Mouse (Mus musculus) heart, postnatal 25 days (tissue): ENCODE data around the gene Mbl1. TPM values are rescaled to one million over a fixed set of nuclear protein-coding genes. Genes with fewer than 3 reads are reported as not detected.

ENCODE experiments used
- DNase-seq: peaks from one replicate; pipeline ENCODE4 v3.0.0; 2022; ENCODE audit warnings: low spot score
- intact Hi-C: fragments of 180-260 bp; cut with DNase I; formaldehyde crosslinking; loops from one replicate; pipeline ENCODE4 v1.15.1; 2025
- total RNA-seq, 2 experiments: library from RNA; stranded (reverse); gene quantifications; 2 replicates each; pipeline ENCODE4 v1.2.3; 2021

Mbl1 gene
- total RNA-seq = not detected

DNA sequence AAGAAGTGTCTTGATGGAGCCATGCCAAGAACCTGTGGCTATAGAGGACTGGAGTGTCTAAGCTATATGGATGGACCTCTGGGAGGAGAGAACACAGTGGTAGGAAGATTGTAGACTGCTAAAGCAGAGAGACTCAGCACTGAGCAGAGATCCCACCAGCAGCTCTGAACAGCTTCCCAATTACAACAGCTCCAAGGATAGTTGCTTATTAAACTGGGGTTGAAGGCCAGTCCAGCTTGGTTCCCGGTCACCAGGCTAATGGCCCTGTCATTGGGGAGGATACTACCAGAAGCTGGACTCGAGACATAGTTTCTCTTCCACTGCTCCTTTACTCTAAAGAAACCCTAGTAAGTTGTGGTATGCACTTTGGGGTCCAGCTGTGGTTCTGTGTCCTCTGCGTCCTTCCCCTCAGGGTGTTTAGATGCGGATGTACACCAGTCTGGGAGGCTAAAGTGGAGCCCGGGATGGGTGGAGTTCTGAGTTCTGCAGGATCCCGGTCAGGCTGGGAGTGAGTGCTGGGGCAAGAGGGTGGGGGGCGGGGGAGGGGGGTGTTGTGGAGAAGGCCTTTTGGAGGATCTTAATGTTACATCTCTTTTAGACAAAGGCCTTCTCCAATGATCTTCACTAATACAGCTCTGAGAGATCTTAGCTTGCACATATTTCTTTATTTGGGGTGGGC is at the start of gene Mbl1:
Mbl1 (plus strand) TSS at position 239 of the 679 bp plus-strand sequence.
- DNase-seq = no peak
- intact Hi-C loops = no loop called here

DNA sequence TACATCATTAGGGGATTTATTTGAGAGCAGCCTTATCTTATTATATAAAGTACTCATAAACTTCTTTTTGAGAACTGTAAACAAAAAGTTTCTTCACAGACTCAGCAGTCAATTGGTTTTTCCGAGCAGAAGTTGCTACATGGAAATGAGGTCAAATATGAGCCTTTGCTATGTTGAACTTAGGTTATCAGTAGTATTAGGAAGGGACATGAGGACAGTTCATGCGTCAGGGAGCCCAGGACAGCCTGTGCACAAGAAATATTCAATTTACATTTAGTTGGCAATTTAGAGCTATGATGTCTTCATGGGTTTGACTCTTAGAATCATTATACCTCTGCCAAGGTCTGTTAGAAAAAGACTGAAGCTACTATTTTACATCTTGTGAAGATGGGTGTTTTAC is 49.0 kb upstream of the Mbl1 start:
- no peak for DNase-seq
- intact Hi-C loops = no loop called here

DNA sequence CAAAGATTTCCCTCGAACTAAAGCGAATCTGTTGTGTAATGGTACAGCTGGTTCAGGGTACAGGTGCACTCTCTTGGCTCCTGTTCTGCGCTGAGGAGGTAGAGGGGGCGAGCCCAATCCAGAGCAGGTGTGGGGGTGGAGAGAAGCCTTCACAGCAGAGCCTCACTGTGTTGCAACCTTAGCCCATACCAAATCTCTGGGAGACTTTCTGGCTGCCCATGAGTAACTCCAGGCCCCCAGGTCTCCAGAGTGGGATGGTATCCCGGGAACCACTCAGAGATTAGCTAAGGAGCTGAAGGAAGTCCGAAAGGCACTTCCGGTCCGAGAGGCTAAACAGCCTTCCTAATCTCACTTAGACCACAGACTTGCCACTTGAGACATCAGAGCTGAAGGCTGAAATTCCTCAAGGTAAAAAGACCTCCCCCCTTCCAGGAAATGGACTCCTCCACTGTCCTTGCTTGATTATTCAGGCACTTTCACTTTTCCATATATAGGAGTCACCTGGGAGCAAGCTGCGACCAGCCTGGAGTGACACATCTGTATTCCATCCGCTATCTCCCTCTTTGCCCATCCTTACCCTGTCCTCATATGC is 46.3 kb upstream of the Mbl1 start, which contains the start of gene Mat1a:
Mat1a (plus strand) TSS at position 183 of the 592 bp plus-strand sequence.
- intact Hi-C loops = no loop called here
- DNase-seq = no peak

DNA sequence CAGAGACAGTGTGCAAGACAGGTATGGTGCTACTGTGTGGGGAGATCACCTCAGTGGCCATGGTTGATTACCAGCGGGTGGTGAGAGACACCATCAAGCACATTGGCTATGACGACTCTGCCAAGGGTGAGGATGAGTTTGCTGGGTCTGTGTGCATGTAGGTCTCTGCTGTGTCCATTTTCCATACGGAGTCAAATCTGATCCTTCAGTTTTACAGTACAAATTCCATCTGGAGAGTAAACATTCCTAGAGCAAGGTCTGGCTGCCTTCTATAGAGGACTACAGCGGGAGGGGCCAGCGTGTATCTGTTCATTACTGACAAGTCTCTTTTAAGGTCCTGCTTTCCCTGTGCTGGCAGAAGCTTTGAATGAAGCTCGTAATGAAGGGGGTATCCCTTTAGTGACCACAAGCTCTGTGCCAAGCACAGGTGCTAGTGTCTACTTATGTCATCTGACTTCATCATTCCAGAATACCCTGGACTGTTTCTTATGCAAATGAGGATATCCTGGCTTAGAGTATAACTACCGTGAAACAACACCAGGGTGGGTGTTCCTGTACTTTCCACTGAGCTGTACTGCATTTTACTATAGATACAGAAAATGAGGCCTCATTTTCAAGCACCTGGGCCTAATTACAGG is 40.1 kb upstream of the Mbl1 start:
- intact Hi-C loops = no loop called here
- no peak for DNase-seq

DNA sequence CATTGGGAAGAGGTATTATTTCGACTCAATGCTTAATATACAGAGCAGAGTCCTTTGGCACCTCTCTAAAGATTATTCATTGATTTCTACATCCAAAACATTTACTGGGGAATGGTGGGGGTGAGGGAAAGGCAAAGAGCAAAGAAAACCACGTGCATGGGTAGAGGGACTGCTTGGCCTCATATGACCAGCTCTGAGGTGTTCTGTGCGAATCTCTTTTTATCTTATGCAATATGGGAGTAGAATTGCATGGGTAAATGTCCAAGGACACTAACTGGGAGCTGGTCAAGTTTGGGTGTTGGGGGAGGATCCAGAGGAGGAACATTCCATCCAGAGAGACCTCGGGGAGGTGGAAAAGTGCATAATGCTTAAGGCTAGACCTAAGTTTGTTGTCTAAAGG is 38.3 kb upstream of the Mbl1 start:
- intact Hi-C loops = no loop called here
- no peak for DNase-seq

DNA sequence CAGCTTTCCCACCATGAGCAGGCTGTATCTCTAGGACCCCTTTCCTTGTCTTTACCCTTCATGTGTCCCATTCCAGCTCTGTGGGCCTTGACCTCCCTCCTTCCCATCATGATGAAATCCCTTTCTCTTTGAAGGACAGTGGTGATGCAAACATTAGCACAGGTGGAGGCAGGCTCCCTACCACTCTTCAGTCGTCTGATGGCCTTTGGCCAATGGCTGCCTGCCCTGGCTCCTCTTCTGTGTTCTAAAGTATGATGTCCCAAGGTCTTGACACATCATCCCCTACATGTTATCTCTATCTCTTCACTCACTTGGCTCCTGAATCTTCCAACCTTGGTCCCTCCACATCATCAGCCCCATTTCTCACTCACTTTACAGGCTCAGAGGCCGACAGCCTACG is 35.0 kb upstream of the Mbl1 start:
- no peak for DNase-seq
- intact Hi-C loops = no loop called here

DNA sequence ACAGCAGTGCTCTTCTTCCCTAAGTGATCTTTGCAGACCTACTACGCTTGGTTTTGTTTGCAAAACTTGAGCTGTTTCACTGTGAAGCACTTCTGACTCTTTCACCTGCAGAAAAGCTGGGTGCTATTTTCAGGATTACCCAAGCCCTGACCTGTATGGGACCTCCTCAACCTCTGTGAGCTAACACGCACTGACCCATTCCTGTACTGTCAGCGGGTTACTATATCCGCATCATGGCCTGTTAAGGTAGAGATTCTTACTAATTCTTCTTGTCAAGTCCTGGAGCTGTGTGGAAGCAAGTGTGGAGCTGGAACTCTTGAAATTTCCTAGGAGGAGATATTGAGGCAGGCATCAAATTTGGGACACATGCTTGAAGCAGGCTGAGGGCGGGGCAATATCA is 26.6 kb upstream of the Mbl1 start:
- DNase-seq = no peak
- intact Hi-C loops = no loop called here

DNA sequence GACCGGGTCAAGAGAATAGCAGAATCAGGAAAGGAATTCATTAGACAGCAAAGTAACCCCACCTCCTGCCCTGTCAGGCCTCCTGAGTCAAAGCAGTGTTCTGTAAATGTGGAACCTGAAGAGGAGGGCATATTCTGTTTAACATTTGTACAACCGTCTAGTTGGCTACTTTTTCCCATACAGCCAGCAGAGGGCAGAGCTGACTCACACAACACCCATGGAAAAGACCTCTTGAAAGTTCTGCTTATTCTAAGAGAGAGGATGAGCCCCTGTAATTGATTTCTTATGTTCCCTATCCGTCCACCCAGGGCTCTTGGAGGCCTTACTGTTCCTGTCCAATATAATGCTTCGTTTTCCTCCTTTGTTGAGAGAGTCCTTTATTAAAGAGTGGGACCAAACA is 23.3 kb upstream of the Mbl1 start:
- intact Hi-C loops = no loop called here
- DNase-seq = no peak

DNA sequence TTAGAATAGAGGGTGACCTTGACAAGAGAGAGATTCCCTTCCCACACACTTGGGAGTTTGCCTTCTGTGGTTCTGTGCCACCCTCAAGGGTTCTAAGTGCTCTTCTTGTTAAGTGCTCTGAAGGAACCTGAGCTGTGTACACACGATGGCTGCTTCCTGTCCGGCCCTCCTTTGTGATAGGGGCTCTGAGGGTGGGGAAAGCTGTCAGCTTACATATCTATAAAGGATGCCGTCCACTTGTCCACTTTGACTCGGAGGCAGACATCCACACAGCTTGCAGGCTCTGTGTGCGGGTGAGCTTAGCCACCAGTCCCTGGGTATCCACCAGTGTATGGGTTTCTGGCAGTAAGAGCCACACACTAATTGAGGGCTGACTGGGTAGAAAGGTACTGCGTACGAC is 19.7 kb upstream of the Mbl1 start, which contains the start of gene Sftpa1:
Sftpa1 (plus strand) TSS at position 243 of the 400 bp plus-strand sequence.
- DNase-seq = no peak
- intact Hi-C loops = loop anchor here (2.0 kb wide), 1 partner anchor 31 kb away; no protein-coding TSS in a partner anchor

DNA sequence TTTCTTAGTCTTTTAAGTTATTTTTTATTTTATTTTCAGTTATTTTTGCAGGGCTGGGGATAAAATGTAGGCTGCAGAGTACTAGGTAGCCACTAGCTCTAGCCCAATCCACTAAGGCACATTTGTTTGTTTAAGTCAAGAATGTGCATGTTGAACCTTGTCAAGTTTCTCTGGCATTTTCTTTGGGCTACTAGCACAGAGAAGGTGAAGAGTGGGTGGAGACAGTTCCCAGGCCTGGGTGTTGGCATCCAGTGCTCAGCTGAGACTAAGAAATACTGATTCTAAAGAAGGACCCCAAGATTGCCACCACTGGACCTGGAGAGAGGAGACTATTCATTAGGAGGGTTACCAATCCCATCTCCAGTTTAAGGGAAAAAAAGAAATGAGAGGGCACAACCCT is 14.3 kb upstream of the Mbl1 start:
- no peak for DNase-seq
- intact Hi-C loops = no loop called here

DNA sequence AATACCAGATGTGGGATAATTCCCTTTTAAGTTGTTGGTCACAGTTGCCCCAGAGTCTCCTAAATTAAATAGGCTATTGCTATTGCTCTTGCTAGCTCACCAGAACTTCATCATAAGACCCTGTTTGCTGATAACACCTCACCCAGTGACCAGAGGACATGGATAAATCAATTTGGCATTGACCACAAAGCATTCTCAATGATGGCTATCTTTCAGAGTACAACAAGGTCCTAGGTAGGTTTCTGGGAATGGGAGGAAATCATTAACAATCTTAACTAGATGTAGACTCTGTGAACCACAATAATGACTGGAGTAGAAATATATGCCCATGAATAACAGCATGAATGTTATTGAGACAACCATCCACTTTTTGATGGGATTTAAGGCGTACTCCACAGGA is 10.6 kb upstream of the Mbl1 start:
- no peak for DNase-seq
- intact Hi-C loops = no loop called here

DNA sequence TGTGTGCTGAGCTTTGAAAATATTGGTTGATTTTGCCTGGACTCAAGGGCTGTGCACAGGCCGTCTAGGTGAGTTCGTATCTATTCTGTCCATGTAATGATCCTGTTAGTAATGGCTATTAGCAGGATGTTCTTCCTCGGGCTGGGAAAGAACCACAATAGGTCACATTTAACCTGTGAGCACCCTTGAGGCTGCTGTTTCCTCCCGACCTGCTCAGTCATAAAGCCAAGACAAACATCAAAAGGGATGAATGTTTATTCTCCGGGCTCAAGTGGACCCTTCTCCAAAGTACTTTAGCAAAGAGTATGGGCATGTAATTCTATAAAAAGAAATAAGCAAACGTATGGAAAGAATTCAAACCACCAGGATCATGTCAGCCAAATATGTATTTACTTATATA is 5.2 kb upstream of the Mbl1 start:
- no peak for DNase-seq
- intact Hi-C loops = no loop called here

DNA sequence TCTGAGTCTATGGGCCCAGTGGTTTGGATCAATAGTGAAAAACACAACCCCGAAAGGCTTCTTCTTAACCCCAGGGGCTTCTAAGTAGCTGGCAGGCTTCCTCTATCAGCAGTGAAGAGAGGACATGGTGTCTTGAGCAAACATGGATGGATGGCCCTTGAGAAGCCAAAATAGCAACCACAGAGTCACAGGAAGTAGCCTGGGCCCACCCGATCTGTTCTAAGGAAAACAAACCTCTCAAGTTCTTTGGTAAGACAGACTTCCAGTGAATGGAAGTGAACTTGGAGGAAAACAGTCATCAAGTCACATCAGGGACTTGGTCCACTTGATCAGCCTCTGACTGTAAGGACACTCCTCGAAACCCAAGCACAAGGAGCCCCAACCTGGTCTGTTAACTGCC is 4.3 kb upstream of the Mbl1 start:
- intact Hi-C loops = no loop called here

DNA sequence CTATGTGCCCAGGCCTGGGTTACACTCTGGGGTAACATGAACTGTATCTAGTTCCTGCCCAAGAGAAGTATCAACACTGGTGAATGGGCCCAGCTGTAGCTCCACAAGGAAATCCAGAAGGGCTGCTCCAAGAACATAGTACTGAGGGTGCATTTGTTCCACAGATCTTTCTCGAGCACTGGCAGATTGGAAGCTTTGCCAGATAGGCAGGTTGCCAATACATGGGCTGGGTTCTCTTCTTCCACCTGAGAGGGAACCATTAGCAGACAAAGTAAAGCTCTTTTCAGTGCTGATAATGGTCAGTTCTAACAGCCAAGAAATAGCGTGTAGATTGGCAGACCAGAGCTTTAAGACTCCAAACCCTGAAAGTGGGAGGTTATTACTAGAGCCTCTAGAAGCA is 3.9 kb upstream of the Mbl1 start:
- DNase-seq = no peak
- intact Hi-C loops = no loop called here

More for the DNA sequence above, 4.3 kb upstream of the Mbl1 start:
- DNase-seq = no peak

DNA sequence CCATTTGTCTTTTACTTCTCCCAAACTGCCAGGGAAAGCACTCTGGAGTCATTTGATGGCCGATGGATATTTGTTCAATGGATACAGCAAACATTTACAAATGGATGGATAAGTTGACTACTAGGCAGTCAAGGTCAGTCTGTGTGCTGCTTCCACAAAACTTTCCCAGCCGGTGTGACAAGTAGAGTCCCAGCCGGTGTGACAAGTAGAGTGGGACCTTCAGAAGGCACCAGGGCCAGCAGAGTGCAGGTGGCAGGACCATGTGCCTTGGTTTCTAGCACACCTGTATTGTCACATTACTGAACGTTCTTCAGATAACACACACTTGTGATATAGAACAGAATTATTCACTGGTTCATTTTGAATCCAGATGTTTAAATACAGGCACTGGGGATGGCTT is 8.8 kb downstream of the Mbl1 start:
- no peak for DNase-seq
- intact Hi-C loops = no loop called here

DNA sequence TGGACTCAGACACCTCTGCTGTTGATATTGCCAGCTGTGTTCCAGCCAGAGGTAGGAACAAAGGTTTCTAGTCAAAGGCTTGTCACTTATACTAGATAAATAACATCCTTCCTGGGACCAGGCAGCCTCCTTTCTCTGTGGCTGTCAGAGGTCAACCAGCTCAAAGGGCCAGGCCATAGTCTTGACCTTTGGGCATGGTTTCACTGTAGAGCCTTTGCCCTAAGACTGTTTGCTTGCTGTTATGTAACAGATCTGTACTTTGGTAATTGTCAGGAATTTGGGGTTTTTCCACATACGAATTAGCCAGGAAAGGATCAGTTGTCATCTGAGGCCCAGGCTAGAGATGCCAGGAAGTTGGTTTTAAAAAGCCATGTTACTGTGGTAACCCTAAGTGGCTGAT is 9.5 kb downstream of the Mbl1 start:
- no peak for DNase-seq
- intact Hi-C loops = no loop called here

DNA sequence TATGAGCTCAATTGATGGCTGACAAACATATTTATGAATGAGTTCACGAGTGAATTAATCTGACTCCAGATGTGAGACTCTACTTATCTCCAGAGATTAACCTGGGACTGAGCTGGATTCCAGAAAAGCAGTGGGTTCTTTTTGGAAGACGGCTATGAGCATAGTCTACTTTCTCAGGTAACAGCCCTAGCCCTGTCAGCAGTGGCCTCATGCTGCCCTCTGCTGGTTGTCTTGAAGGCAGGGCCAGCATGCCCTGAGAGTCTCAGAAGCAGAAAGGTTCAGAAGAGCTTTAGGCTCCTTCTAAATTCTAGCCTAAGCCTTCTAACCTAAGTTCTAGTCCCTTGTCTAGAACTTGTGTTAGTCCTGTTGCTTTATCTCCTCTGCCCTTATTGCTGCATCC is 11.4 kb downstream of the Mbl1 start:
- intact Hi-C loops = loop anchor here (1.0 to 2.0 kb wide), 2 partner anchors 32 to 68 kb away; partner anchors contain the start of gene Sftpa1
- no peak for DNase-seq

DNA sequence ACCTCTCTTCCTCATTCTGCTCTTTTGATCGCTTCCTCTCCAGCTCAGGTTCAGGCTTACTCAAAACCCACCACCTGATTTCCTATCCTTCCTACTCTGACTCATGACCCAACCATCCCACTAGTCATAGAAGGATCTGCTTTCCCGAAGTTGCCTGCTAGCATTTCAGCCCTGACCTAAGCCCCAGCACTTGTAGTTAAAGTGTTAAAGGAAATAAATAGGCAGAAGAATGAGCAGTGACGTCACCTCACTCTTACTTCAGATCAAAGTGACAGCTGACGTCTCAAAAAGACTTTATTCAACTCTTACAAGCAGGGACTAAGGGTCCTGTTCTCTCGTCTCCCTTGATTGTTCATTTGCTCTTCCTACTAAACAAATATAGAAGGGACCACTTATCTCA is 16.0 kb downstream of the Mbl1 start:
- intact Hi-C loops = no loop called here
- no peak for DNase-seq

DNA sequence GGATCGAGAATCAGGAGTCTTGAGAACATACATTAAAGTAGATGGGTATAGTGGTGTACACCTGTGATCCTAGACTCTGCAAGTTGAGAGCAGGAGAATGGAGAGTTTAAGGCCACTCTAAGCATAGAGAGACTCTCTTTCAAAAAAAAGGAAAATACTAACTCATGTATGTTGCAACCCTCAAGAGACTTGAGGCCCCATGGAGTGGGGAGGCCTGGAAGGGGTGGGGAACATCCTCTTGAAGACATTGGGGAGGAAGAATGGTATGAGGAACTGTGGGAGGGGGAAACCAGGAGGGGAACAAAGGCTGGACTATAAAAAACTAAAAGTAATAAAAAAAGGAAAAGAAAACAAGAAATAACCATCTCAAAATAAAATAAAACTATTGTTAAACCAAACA is 17.3 kb downstream of the Mbl1 start:
- intact Hi-C loops = no loop called here
- DNase-seq = no peak

DNA sequence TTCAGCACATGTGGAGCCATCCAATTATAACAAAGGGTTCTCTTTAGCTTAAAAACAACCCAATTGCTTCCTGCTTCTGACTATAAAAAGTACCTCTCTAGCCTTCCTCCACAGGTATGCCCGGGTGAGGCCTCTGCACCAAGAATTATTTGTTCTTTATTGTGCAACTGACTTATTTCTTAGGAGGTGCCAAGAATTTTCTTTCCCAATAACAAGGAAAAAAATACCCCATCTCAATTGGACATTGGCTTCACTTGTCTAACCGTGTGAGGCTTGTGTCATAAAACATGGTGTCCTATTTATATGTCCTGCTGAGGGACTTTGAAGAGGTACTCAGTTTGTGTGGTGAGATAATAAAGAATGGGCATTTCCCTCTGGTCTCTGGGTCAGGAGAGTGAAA is 19.3 kb downstream of the Mbl1 start:
- DNase-seq = no peak
- intact Hi-C loops = no loop called here

DNA sequence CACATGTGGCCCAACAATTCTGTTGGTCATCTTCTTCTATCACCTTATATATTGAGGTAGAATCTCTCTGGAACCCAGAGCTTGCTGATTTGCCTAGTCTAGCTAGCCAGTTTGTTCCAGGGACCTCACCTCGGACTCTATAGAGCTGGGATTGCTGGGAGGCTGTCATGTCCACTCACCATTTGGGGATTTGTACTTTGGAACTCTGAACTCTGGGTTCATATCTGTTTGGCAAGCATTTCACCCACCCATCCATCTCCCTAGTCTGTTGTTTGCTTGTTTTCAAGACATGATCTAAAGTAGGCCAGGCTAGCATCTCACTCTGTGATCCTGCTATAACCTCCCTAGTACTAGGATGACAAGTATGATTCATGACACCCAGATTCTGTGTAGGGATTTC is 23.5 kb downstream of the Mbl1 start:
- intact Hi-C loops = no loop called here
- DNase-seq = no peak
